Mouse (Mus musculus): ENCODE measurements around the gene Slc35g2. TPM values are rescaled to one million over a fixed set of nuclear protein-coding genes. Genes with fewer than 3 reads are reported as not detected.

Gene Slc35g2
- total RNA-seq, 2 experiments from 2014 or later, result 1.8 to 2.0 TPM

Other genes with a start within 250 kb of the Slc35g2 start
- gene Il20rb, start 84.3 kb downstream of the Slc35g2 start, total RNA-seq (2021), result 1 to 10 TPM; 4.8 to 5.4 TPM
- 10 to 100 TPM; 44.6 to 46.7 TPM for gene Nck1, start 25.0 kb downstream of the Slc35g2 start, total RNA-seq (2021)
- gene Stag1, start 26.7 kb upstream of the Slc35g2 start, total RNA-seq (2021), result 10 to 100 TPM; 59.5 to 67.5 TPM